Mouse (Mus musculus): Measurements from ENCODE around the gene Hdac8.

Hdac8 gene

GRCm38 (mm10) chrX:102251937-102252860 is 253.0 kb downstream of the Hdac8 start, which contains the start of gene Cited1:
Gene Cited1, minus strand, starts transcription at chrX:102252181.
- ChIA-PET CTCF (interaction anchor here in 3 of 4 experiments (0.5 to 1.9 kb wide), 5 partner anchors 23 to 540 kb away, joined by 3 to 6 read pairs (median 4); no protein-coding TSS in a partner anchor), POLR2A (interaction anchor here (0.6 to 2.1 kb wide), 16 partner anchors 19 to 235 kb away, joined by 3 to 13 read pairs (median 4); partner anchors contain the start of genes Rps4x (in 2 of the 4) and Ercc6l (in 1 of the 4))

DNA sequence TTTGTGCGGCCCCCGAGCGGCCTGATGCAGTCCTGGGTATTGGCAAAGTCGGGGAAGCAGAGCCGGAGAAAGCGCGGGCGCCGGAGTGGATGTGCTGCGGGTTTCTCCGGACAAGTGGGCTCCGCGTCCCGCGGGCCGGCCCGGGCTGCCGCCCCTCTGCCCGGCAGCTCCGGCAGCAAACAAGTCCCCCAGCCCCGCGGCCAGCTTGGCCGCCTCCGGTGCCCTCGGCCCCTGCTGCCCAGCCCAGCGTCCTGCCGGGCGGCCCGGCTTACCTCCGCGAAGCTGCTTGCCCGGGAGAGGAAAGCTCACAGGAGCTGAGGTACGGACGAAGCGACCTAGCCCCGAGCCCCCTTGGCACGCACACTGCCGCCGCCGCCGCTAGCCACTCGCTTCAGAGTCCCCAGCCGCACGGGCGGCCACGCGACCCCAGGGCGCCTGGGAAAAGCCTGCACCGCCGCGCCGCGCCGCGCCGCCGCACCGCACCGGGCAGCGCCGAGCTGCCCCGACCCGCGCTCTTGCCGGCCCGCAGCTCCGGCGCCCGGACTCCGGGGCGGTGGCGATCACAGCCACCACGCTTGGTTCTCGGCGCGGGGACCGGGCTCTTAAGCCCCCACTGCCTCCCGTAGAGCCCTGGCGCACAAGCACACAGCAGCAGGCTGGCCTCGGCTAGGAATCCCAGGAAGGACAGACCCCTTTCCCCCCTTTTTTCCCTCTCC is 253.8 kb downstream of the Hdac8 start:
- ChIA-PET CTCF (interaction anchor here in 2 of 4 experiments (0.6 to 1.9 kb wide), 5 partner anchors 31 to 541 kb away, joined by 3 to 6 read pairs (median 4); no protein-coding TSS in a partner anchor), POLR2A (interaction anchor here (0.6 to 2.1 kb wide), 15 partner anchors 18 to 236 kb away, joined by 3 to 13 read pairs (median 4); partner anchors contain the start of genes Rps4x (in 2 of the 4) and Ercc6l (in 1 of the 4))

DNA sequence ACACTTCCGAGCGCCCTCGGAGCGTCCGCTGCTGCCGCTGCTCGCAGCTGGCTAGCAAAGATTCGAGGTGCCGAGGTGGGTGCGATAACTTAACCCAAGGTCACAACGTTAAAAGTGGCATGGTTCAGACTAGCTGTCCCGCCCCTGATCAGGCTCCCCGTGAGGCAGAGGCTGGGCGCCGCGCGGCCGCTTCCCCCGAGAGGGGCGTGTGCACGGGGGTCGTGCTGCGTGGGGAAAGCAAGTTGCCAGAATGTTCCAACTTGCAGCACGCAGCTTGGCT is 254.3 kb downstream of the Hdac8 start:
- ChIA-PET POLR2A (interaction anchor here in 2 of 4 experiments (0.9 to 2.1 kb wide), 4 partner anchors 35 to 94 kb away, joined by 3 to 13 read pairs (median 4); partner anchors contain the start of genes Ercc6l (in 1 of the 2) and Rps4x (in 1 of the 2)), CTCF (interaction anchor here in 1 of 4 experiments (1.3 to 1.9 kb wide), 2 partner anchors 31 to 228 kb away, joined by 3 to 6 read pairs; no protein-coding TSS in a partner anchor)

- POLR2A ChIA-PET, result interaction anchor here in 2 of 4 experiments (0.7 to 0.9 kb wide), 3 partner anchors 67 to 200 kb away, joined by 3 to 7 read pairs (median 3); no protein-coding TSS in a partner anchor
- CTCF ChIA-PET, result interaction anchor here in 2 of 4 experiments (0.6 to 1.9 kb wide), 3 partner anchors 31 to 296 kb away, joined by 3 to 6 read pairs (median 4); no protein-coding TSS in a partner anchor
These were observed 254.8 kb downstream of the Hdac8 start for GRCm38 (mm10) chrX:102250150-102250890.

GRCm38 (mm10) chrX:102244334-102244733 is 260.8 kb downstream of the Hdac8 start:
- POLR2A ChIA-PET, result no interaction called here
- CTCF ChIA-PET, result interaction anchor here in 1 of 4 experiments (1.0 kb wide), 1 partner anchor 235 kb away, joined by 3 read pairs; no protein-coding TSS in a partner anchor

Data from embryonic stem cell, embryonic (primary cell).